Mouse (Mus musculus) E14TG2a.4 (cell line): Measurements from ENCODE around the gene Nfib.

Experiments
- CTCF ChIP-seq: conservative IDR thresholded peaks from 2 replicates; pipeline ENCODE4 v1.5.1; 2014; ENCODE audit warnings: low read length
- NANOG ChIP-seq: IDR thresholded peaks from 2 replicates; pipeline ENCODE4 v1.6.1; 2014; ENCODE audit warnings: borderline replicate concordance, low read length, mixed read lengths

DNA sequence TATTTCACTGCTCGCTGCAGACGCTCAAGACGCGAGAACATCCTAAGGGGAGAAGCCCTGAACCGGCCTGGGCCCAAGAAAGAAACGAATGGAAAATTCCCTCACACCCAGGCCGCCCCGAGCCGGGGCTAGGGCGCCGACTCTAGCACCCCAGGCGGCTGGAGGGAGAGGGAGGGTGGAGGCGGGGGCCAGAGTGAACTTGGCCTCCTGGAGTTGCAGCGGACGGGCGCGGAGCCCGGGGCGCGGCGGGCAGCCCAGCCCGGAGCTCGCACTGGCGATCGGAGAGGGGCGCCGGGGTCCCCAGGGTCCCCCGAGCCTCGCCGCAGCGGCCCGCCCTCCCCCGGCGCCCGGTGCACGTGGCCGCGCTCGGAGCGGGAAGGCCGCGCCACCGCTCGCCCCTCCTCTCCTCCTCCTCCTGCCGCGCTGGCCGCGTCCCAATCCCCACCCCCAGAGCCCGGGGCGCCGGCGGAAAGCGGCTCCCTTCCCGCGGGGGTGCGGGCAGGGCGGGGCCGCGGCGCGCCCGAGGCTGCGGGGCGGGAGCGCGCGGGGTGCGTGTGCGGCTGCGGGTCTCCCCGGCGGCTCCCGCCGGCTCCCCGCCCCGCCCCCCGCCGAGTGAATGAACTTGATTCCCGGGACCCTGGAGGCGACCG lies 199.3 kb downstream of the Nfib start:
- TF ChIP-seq CTCF = no peak
- no peak for TF ChIP-seq NANOG
